8 mouse cellular contexts compared by ENCODE assay signal in genomic region chr7:25658657-25659472, GRCm38 (mm10). TPM values are rescaled to one million over a fixed set of nuclear protein-coding genes. Genes with fewer than 3 reads are reported as not detected.
DNase-seq lines count a peak whose midpoint lies in the region; ATAC-seq and TF ChIP-seq lines count a peak whose summit lies in the region.

TSS of gene Bckdha (minus strand) at chr7:25658981.
TSS of gene Exosc5 (plus strand) at chr7:25659164.

- H3K4me2 ChIP-seq in lung, postnatal 0 days (replicated peaks; ENCODE audit: low read depth, low read length) = peak within 1 kb of the TSS; percentile 73

- H3K27ac ChIP-seq in hindbrain, embryonic 10.5 days = peak within 1 kb of the TSS; percentile 93
- H3K27ac ChIP-seq in lung, postnatal 0 days (ENCODE audit: low read length) = peak within 1 kb of the TSS; percentile 79

- H3K36me3 ChIP-seq in hindbrain, embryonic 10.5 days = peaks cover 21% of the 10 kb centered on the region
- no peaks in the 10 kb centered on the region for H3K36me3 ChIP-seq in lung, postnatal 0 days (ENCODE audit: insufficient read depth, low read length)

- no peak; the same call in 1 of the 2 replicates for TF ChIP-seq CTCF in lung, postnatal 0 days (IDR thresholded peaks at IDR 0.05)

- H3K27me3 ChIP-seq in hindbrain, embryonic 10.5 days (ENCODE audit: insufficient read depth, poor library complexity, severe bottlenecking) = no peaks in the 10 kb centered on the region
- no peaks in the 10 kb centered on the region for H3K27me3 ChIP-seq in lung, postnatal 0 days (replicated peaks; ENCODE audit: insufficient read depth, low read length)

- H3K9ac ChIP-seq in lung, postnatal 0 days (replicated peaks; ENCODE audit: low read depth) = peak within 1 kb of the TSS; percentile 58

- ATAC-seq in frontal cortex, adult (ENCODE audit: low TSS enrichment) = peak; percentile 97
- ATAC-seq in lung, postnatal 0 days = peak; percentile 99

- under 1% methylated on average over 50 of the region's 50 CpGs for WGBS in hindbrain, embryonic 10.5 days
- WGBS in lung, postnatal 0 days = under 1% methylated on average over 50 of the region's 50 CpGs

- peak within 1 kb of the TSS; percentile 76 for H3K4me3 ChIP-seq in hindbrain, embryonic 10.5 days
- H3K4me3 ChIP-seq in lung, postnatal 0 days (ENCODE audit: low read depth, low read length) = peak within 1 kb of the TSS; percentile 61

- DNase-seq in MN1 (ENCODE audit: low spot score) = peak; percentile 98
- DNase-seq in cerebellum, adult 9-10 months = peak; percentile 100
- peak; percentile 99 for DNase-seq in hindbrain, embryonic 10.5 days (ENCODE audit: low spot score)
- DNase-seq in layer of hippocampus, adult 9-11 months = peak; percentile 100
- DNase-seq in lung, postnatal 0 days (ENCODE audit: low spot score) = peak; percentile 100
- DNase-seq in ovary, postnatal 14 days (ENCODE audit: low spot score) = peak; percentile 97
- peak; percentile 99 for DNase-seq in thymus, postnatal 14 days

- TF ChIP-seq EP300 in lung, postnatal 0 days (IDR thresholded peaks at IDR 0.05) = peak; percentile 98

- H3K4me1 ChIP-seq in hindbrain, embryonic 10.5 days (replicated peaks) = peaks cover 22% of the 10 kb centered on the region
- H3K4me1 ChIP-seq in lung, postnatal 0 days (ENCODE audit: insufficient read depth, low read depth, low read length) = peaks cover 5% of the 10 kb centered on the region; the same call in 1 of the 2 replicates

- no peaks in the 10 kb centered on the region for H3K9me3 ChIP-seq in hindbrain, embryonic 10.5 days
- no peaks in the 10 kb centered on the region for H3K9me3 ChIP-seq in lung, postnatal 0 days (ENCODE audit: low read length)

RNA-seq across cellular contexts. Expression of gene Bckdha, which starts in this region (rescaled TPM):
- polyA plus RNA-seq in hindbrain, embryonic 10.5 days (2016; fragmentation: Nextera tagmentation; extraction: Ambion mirVana) = 45.3 and 49.4 TPM in 2 replicates
- polyA plus RNA-seq in lung, postnatal 0 days (2015; fragmentation: Nextera tagmentation; extraction: Ambion mirVana) = 61.8 and 71.7 TPM in 2 replicates

RNA-seq across cellular contexts. Expression of gene Exosc5, which starts in this region (rescaled TPM):
- polyA plus RNA-seq in hindbrain, embryonic 10.5 days (2016; fragmentation: Nextera tagmentation; extraction: Ambion mirVana) = 75.6 and 76.4 TPM in 2 replicates
- 46.7 and 49.7 TPM in 2 replicates for polyA plus RNA-seq in lung, postnatal 0 days (2015; fragmentation: Nextera tagmentation; extraction: Ambion mirVana)

Comparison
In these comparisons a context has a peak if more than half of its experiments do, and no peak if none do; other contexts are left out.
1. Peak in every context shown above with its lines: DNase-seq, ATAC-seq, H3K4me3 ChIP-seq and H3K27ac ChIP-seq.